Mouse (Mus musculus): Measurements from ENCODE around the gene Rad9b. TPM values are rescaled to one million over a fixed set of nuclear protein-coding genes. Genes with fewer than 3 reads are reported as not detected.

Gene Rad9b
- polyA plus RNA-seq, 1 experiment: 6.9 TPM

DNA sequence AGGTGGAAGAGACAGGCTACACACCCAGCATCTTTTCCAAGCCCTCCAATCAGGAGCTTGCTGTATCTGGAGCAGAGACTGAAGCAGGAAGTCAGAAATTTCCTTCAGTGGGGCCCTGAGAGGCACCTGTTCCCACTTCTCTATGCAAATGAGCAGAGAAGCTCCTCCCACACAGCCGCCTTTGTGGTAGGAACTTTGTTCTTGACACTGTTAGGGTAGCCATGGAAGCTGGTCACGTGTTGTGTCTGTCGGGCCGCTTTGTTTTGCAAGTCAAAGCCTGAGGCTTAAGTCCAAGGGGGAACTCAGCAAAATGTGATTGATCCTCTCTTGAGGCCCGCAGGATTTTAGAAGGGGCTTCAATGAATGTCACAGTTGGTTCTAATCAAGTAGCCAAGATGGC, 79.2 kb downstream of the Rad9b start:
- Histone ChIP-seq H3K4me1 (ENCODE audit: control insufficient read depth, insufficient read depth, low read length) (peaks cover 4% of the 10 kb centered on the region; the same call in 1 of the 2 replicates), H3K27me3 (ENCODE audit: control insufficient read depth, insufficient read depth, low read length) (no peaks in the 10 kb centered on the region), H3K4me3 (replicated peaks; ENCODE audit: insufficient read depth, low read depth, low read length) (no peak overlapping the region), H3K27ac (ENCODE audit: insufficient read depth, low read length) (no peak overlapping the region)
- TF ChIP-seq CTCF (IDR thresholded peaks at IDR 0.05; ENCODE audit: borderline replicate concordance, insufficient read depth, low read depth, low read length) (no peak), POLR2A (IDR thresholded peaks at IDR 0.05; ENCODE audit: borderline replicate concordance, insufficient read depth, low read length) (no peak)
- WGBS: 30% methylated on average over 5 of the region's 5 CpGs
- no peak for DNase-seq

Other genes starting within 250 kb of the Rad9b start
- gene Ccdc63, start 213.4 kb downstream of the Rad9b start, polyA plus RNA-seq (2012; rRNA removed): 9.3 and 11.9 TPM in 2 replicates
- 410 and 458 TPM in 2 replicates for gene Ppp1cc, start 196.0 kb downstream of the Rad9b start, polyA plus RNA-seq (2012; rRNA removed)
- 1.00 and 1.3 TPM in 2 replicates for gene Hvcn1, start 147.4 kb downstream of the Rad9b start, polyA plus RNA-seq (2012; rRNA removed)
- gene Tctn1, start 89.8 kb downstream of the Rad9b start, polyA plus RNA-seq (2012; rRNA removed): 28.6 and 29.2 TPM in 2 replicates
- 46.4 and 48.4 TPM in 2 replicates for gene Pptc7, start 69.9 kb downstream of the Rad9b start, polyA plus RNA-seq (2012; rRNA removed)
- gene Vps29, start 136 bp upstream of the Rad9b start, polyA plus RNA-seq (2012; rRNA removed): 170 and 180 TPM in 2 replicates
- gene Gpn3, start 17.6 kb upstream of the Rad9b start, polyA plus RNA-seq (2012; rRNA removed): 46.5 and 48.7 TPM in 2 replicates
- gene Fam216a, start 18.1 kb upstream of the Rad9b start, polyA plus RNA-seq (2012; rRNA removed): 94.8 and 98.5 TPM in 2 replicates
- 189 and 203 TPM in 2 replicates for gene Arpc3, start 37.6 kb upstream of the Rad9b start, polyA plus RNA-seq (2012; rRNA removed)
- gene Anapc7, start 67.5 kb upstream of the Rad9b start, polyA plus RNA-seq (2012; rRNA removed): 36.0 and 38.0 TPM in 2 replicates
- 422 and 482 TPM in 2 replicates for gene Atp2a2, start 148.0 kb upstream of the Rad9b start, polyA plus RNA-seq (2012; rRNA removed)

Measured in cerebellum, adult 2 months (tissue).